Mouse (Mus musculus): ENCODE measurements around the gene Tmed3.

DNA sequence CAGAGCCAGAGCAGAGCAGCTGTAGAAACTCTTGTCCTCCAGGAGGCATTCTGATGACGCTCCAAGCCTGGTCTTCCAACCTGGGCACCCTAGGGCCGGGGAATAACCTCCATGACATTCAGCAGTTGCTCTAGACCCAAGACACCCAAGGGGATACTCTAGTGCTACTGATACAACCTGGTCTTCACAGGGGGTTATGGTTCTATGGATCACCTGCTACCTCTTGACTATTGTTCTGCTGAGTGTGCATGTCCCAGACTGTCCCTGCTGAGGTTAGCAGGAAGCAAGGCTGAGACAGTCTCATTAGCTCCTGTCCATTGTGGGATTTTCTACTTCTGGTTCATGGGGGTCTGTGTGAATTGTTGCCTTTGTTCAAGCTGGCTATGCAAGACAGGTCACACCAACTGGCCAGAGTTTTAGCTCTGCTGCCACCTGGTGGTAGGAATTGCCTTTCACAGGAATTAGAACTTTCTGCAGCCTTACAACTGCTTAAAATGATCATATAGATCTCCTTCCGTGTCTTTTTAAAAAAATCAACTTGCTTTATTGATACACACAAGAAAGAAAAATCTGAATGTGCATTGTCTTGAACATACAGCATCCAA lies 30.8 kb downstream of the Tmed3 start:
- TF ChIP-seq E2F4 (IDR thresholded peaks at IDR 0.05; ENCODE audit: insufficient read depth): no peak
- TF ChIP-seq MYOG (IDR thresholded peaks at IDR 0.05; ENCODE audit: control insufficient read depth in 1 of 3, insufficient read depth in 1 of 3, insufficient read length in 2 of 3, low read depth in 2 of 3): no peak
- no peak for TF ChIP-seq POLR2A (IDR thresholded peaks at IDR 0.05; ENCODE audit: insufficient read length, low read depth)
- TF ChIP-seq TCF12 (IDR thresholded peaks at IDR 0.05; ENCODE audit: insufficient read depth, poor library complexity, severe bottlenecking): no peak
- TF ChIP-seq MYOD1 (IDR thresholded peaks at IDR 0.05; ENCODE audit: control insufficient read depth in 1 of 3, insufficient read length in 2 of 3, low read depth in 2 of 3): no peak
- no peak for TF ChIP-seq USF1 (IDR thresholded peaks at IDR 0.05; ENCODE audit: low read depth)
- TF ChIP-seq POLR2AphosphoS2 (IDR thresholded peaks at IDR 0.05; ENCODE audit: insufficient read length, low read depth): no peak
- no peak for TF ChIP-seq TCF3 (IDR thresholded peaks at IDR 0.05; ENCODE audit: insufficient read length, low read depth)
- TF ChIP-seq REST (IDR thresholded peaks at IDR 0.05; ENCODE audit: insufficient read depth, insufficient read length): no peak
- TF ChIP-seq MAX (IDR thresholded peaks at IDR 0.05; ENCODE audit: low read depth): no peak
- TF ChIP-seq SRF (IDR thresholded peaks at IDR 0.05; ENCODE audit: control insufficient read depth, insufficient read length, low read depth): no peak

All from myocyte (in vitro differentiated cells).